Mouse (Mus musculus) forebrain, embryonic 11.5 days (tissue): ENCODE results near the gene Smarcd3. TPM values are rescaled to one million over a fixed set of nuclear protein-coding genes. Genes with fewer than 3 reads are reported as not detected.

ENCODE experiments used
- ATAC-seq: fragments of 200-750 bp; cut with Nextera tagmentation; replicated peaks from 2 replicates; pipeline ENCODE4 v1.8.0; 2017; ENCODE audit warnings: moderate TSS enrichment; ENCODE audit not compliant: low FRiP score
- DNase-seq: peaks from one replicate; pipeline ENCODE4 v3.0.0-alpha.2; 2017; ENCODE audit warnings: low spot score
- H3K27ac ChIP-seq: fragments of 300-500 bp; sonication (generic); 2 replicates; pipeline ENCODE4 v1.5.1; 2014; ENCODE audit warnings: low read depth, low read length
- H3K27me3 ChIP-seq: fragments of 300-500 bp; sonication (generic); 2 replicates; pipeline ENCODE4 v1.6.1; 2014; ENCODE audit warnings: mild to moderate bottlenecking, low read length, mixed read lengths; ENCODE audit not compliant: control insufficient read depth, insufficient read depth
- H3K36me3 ChIP-seq: fragments of 300-500 bp; sonication (generic); 2 replicates; pipeline ENCODE4 v1.6.1; 2014; ENCODE audit warnings: mild to moderate bottlenecking, low read length, moderate library complexity, mixed read lengths; ENCODE audit not compliant: control insufficient read depth, insufficient read depth
- H3K4me1 ChIP-seq: fragments of 300-500 bp; sonication (generic); replicated peaks from 2 replicates; pipeline ENCODE4 v1.6.1; 2014; ENCODE audit warnings: low read length, mixed read lengths; ENCODE audit not compliant: control insufficient read depth, insufficient read depth
- H3K4me2 ChIP-seq: fragments of 300-500 bp; sonication (generic); 2 replicates; pipeline ENCODE4 v1.6.1; 2014; ENCODE audit warnings: low read depth, mild to moderate bottlenecking, low read length, moderate library complexity, mixed read lengths; ENCODE audit not compliant: severe bottlenecking
- H3K4me3 ChIP-seq: fragments of 300-500 bp; sonication (generic); 2 replicates; pipeline ENCODE4 v1.5.1; 2014; ENCODE audit warnings: low read depth, low read length
- H3K9ac ChIP-seq: fragments of 300-500 bp; sonication (generic); 2 replicates; pipeline ENCODE4 v1.6.1; 2014; ENCODE audit warnings: low read length
- H3K9me3 ChIP-seq: fragments of 300-500 bp; sonication (generic); 2 replicates; pipeline ENCODE4 v1.6.1; 2016; ENCODE audit warnings: low read length, mixed read lengths; ENCODE audit not compliant: control insufficient read depth
- WGBS: fragments of 180-500 bp; shearing (Covaris S2); extraction: QIAGEN DNeasy Blood & Tissue Kit; methylation state at CpG from one replicate; pipeline ENCODE4 v1.1.7; 2014; 5-methylcytosine and 5-hydroxymethylcytosine counted together
- polyA plus RNA-seq: library from polyadenylated mRNA; unstranded; fragments of >200 nt; fragmentation: Nextera tagmentation; extraction: Ambion mirVana; gene quantifications from 2 replicates; pipeline ENCODE4 v1.2.1, GENCODE M21; 2014

The Smarcd3 gene
- polyA plus RNA-seq, 1 experiment from 2014 or later = 76.0 TPM

DNA sequence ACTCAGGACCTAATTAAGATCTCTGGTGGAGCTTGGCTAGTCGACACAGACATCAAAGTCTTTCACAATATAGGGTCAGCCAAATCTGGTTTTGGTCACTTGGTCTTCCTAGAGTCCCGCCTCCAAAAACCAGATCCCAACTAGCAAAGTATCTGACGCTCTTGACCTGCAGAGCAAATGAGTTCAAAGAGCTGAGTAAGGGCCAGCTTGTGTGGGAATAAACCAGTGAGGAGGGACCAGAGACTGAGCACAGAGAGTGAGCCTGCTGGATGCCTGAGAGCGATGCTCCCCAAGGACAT lies 560 bp upstream of the Smarcd3 start:
- H3K4me1 ChIP-seq = peaks cover 7% of the 10 kb centered on the region
- H3K36me3 ChIP-seq = no peaks in the 10 kb centered on the region
- no peak overlapping the region for H3K4me3 ChIP-seq
- H3K27ac ChIP-seq = no peak overlapping the region
- DNase-seq = no peak
- no peak overlapping the region for H3K9ac ChIP-seq
- 36% methylated on average over 4 of the region's 4 CpGs for WGBS
- peaks cover 7% of the 10 kb centered on the region; the same call in 1 of the 2 replicates for H3K27me3 ChIP-seq
- no peaks in the 10 kb centered on the region for H3K9me3 ChIP-seq
- ATAC-seq = no peak
- peak overlapping the region; percentile 83; the same call in 1 of the 2 replicates for H3K4me2 ChIP-seq

DNA sequence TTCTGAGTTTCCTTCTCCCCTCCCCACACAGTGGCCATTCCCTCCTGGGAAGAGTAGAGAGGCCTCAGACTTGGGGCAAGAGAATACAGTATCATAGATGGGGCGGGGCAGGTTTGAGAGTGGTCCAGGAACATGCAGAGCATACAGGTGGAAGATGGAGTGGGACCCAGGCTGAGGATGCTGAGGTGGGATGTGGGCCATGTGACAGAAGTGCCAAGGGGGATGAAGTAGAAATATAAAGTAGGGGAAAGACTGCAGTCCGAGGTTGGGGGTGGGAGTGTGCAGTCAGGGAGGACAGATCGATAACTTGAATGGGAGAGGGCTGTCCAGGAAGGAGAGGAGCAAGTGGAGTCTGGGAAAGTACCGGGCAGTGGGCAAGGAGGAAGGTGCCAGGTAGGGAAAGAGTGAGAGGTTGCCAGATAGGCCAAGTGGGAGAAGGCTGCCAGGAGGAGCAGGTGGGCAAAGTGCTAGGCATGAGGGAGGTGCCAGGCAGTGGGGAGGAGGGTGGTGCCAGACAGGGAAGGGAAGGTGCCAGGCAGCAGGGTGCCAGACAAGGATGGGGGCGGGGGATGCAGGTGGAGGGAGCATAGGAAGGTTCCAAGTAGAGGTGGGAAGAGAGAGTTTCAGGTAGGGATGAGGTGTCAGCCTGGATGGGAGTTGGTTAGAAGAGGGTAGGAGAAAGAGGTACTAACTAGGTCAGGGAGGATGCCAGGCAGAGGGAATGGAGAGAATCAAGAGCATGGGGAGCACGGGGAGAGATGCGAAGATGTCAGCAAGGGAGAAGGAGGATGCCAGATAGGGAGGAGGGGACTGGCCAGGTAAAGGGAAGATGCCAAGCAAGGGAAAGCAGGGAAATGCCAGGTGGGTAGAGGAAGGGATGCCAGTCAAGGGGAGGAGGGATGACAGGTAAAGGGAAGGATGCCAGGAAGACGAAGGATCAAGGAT lies 898 bp downstream of the Smarcd3 start:
- Histone ChIP-seq H3K36me3 (no peaks in the 10 kb centered on the region), H3K9ac (peak overlapping the region; percentile 79), H3K27ac (no peak overlapping the region), H3K9me3 (no peaks in the 10 kb centered on the region), H3K4me1 (peaks cover 7% of the 10 kb centered on the region), H3K4me3 (peak overlapping the region; percentile 54), H3K27me3 (peaks cover 7% of the 10 kb centered on the region; the same call in 1 of the 2 replicates), H3K4me2 (peak overlapping the region; percentile 83)
- ATAC-seq = no peak
- WGBS = 43% methylated on average over 8 of the region's 8 CpGs
- peak; percentile 47 for DNase-seq

DNA sequence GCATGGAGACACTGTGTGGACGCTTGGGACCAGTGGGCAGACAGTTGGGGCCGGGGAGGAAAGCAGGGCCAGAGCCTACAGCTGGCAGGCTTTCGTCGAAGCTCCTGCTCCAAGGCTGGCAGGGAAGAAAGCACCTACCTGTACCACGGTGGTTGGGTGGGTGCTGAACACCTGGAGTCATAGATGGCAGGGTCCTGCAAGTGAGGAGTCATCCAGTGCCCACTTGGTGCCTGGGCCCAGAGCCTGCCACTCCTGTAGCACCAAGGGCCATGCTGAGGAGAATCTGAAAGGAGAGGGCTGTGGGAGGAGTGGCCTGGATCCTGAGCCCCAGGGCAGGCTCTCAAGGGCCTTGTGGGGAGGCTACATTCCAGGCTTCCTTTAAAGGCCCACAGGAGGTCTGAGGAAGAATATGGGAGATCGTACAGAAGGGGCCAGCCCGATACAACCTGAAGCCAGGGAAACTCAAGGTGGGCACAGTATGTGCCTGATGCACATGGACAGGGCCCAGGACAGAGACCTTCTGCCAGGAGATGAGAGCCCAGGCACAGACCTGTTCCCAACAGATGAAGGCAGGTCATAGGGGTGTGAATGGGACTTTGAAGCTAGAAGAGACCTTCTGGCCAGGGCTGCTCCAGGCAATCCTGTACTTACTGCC lies 1.7 kb downstream of the Smarcd3 start:
- no peak overlapping the region for H3K4me3 ChIP-seq
- peaks cover 7% of the 10 kb centered on the region for H3K4me1 ChIP-seq
- H3K27me3 ChIP-seq = peaks cover 7% of the 10 kb centered on the region; the same call in 1 of the 2 replicates
- H3K9ac ChIP-seq = no peak overlapping the region
- ATAC-seq = no peak
- no peaks in the 10 kb centered on the region for H3K36me3 ChIP-seq
- no peaks in the 10 kb centered on the region for H3K9me3 ChIP-seq
- WGBS = 78% methylated on average over 7 of the region's 7 CpGs
- no peak overlapping the region for H3K27ac ChIP-seq
- H3K4me2 ChIP-seq = no peak overlapping the region
- peak; percentile 50 for DNase-seq

DNA sequence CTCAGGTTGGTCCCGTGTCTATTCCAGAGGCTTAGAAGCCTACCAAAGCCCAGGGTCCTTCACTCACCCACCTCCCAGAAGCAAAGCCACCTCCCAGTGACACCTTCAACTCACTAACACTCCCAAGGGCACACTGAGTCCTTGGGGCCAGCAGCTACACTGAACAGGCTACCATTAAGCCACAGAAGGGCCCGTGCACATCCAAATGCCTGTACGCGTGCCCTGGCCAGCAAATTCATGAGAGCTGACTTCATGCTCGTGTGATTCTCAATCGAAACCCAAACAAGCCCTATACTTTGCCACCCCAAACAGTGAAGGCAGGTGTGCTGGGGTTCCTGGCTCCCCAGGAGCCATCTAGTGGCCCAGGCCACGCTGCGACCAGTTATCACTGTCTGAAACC lies 3.6 kb downstream of the Smarcd3 start:
- Histone ChIP-seq H3K27ac (no peak overlapping the region), H3K4me2 (no peak overlapping the region), H3K9ac (no peak overlapping the region), H3K4me1 (peaks cover 7% of the 10 kb centered on the region), H3K27me3 (peaks cover 7% of the 10 kb centered on the region; the same call in 1 of the 2 replicates), H3K36me3 (no peaks in the 10 kb centered on the region), H3K9me3 (no peaks in the 10 kb centered on the region), H3K4me3 (no peak overlapping the region)
- ATAC-seq (no peak), DNase-seq (no peak)
- 72% methylated on average over 8 of the region's 8 CpGs for WGBS

GRCm38 (mm10) chr5:24620116-24620515 lies 4.1 kb downstream of the Smarcd3 start:
- Histone ChIP-seq H3K4me3 (no peak overlapping the region), H3K9me3 (no peaks in the 10 kb centered on the region), H3K36me3 (no peaks in the 10 kb centered on the region), H3K27me3 (peaks cover 7% of the 10 kb centered on the region; the same call in 1 of the 2 replicates), H3K4me1 (peaks cover 7% of the 10 kb centered on the region), H3K9ac (no peak overlapping the region), H3K27ac (no peak overlapping the region), H3K4me2 (no peak overlapping the region)
- 80% methylated on average over 8 of the region's 8 CpGs for WGBS
- ATAC-seq = no peak
- no peak for DNase-seq

DNA sequence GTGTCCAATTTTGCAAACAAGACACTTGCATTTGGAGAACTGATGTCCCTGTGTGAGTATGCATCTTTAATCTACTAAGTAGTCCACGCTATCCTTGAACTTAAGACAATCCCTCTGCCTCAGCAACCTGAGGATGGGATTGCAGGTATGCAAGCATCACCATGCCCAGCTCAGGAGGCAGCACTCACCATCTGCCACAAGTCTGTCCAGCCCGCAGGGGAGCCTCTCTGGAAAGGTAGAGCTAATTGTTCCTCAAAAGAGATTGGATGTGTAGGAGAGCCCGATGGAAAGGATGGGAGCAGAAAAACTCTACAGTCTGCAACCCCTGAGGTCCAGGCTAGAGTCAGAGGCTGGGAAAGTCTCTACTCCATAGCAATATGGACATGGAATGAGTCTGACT lies 5.3 kb downstream of the Smarcd3 start:
- no peak for DNase-seq
- WGBS = 82% methylated on average over 3 of the region's 3 CpGs

DNA sequence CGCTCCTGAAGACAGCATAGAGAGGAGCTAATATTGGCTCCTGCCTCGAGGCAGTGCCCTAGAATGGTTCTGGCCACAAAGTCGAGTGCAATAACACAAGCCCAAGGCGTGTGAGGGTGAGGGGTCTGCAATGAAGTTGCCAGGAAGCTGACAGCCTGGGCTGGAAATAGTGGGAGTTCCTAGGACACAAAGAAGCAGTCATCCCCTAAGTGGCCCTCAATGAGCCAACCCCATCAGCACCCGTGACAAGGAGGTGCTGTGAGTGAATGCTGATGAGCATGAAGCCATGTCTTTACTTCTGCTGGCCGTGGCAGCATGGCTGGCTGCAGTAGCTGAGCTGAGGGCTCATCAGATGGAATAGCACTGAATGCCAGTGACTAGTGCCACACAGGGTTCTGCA lies 9.1 kb downstream of the Smarcd3 start:
- Histone ChIP-seq H3K27ac (no peak overlapping the region), H3K9ac (no peak overlapping the region), H3K9me3 (no peaks in the 10 kb centered on the region), H3K4me3 (no peak overlapping the region), H3K27me3 (no peaks in the 10 kb centered on the region), H3K4me2 (no peak overlapping the region), H3K36me3 (no peaks in the 10 kb centered on the region), H3K4me1 (peaks cover 4% of the 10 kb centered on the region)
- 76% methylated on average over 6 of the region's 6 CpGs for WGBS
- DNase-seq (no peak), ATAC-seq (no peak)

More for the DNA sequence above, 5.3 kb downstream of the Smarcd3 start:
- Histone ChIP-seq H3K4me1 (peaks cover 3% of the 10 kb centered on the region), H3K27ac (no peak overlapping the region), H3K4me3 (no peak overlapping the region), H3K4me2 (no peak overlapping the region), H3K9me3 (no peaks in the 10 kb centered on the region), H3K27me3 (peaks cover 2% of the 10 kb centered on the region; the same call in 1 of the 2 replicates), H3K36me3 (no peaks in the 10 kb centered on the region), H3K9ac (no peak overlapping the region)
- ATAC-seq = no peak

DNA sequence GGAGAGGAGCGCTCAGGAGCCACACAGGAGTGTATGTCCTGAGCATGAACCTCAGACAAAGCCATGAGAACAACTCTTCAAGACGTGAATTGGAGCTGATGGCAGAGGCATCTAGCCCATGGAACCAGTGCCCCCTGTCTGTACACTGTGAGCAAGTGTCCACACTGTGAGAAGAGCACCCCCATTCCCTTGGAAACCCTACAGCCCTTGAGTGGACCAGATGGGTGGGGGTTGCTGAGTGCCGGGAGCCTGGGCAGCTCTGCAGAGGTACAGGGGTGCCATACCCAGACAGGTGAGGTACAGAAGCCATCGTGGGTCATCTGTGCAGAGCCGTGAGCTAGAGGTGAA lies 11.9 kb downstream of the Smarcd3 start:
- H3K9ac ChIP-seq = no peak overlapping the region
- no peaks in the 10 kb centered on the region for H3K36me3 ChIP-seq
- H3K27me3 ChIP-seq = no peaks in the 10 kb centered on the region
- peaks cover 4% of the 10 kb centered on the region for H3K4me1 ChIP-seq
- H3K27ac ChIP-seq = no peak overlapping the region
- H3K4me2 ChIP-seq = no peak overlapping the region
- no peaks in the 10 kb centered on the region for H3K9me3 ChIP-seq
- peak; percentile 27 for ATAC-seq
- WGBS = 79% methylated on average over 5 of the region's 5 CpGs
- H3K4me3 ChIP-seq = no peak overlapping the region
- DNase-seq = no peak
